Mouse (Mus musculus): Measurements from ENCODE around the gene Bcl7a.

- TF ChIP-seq CTCF (conservative IDR thresholded peaks at IDR 0.05; ENCODE audit: low read length) (peak; percentile 100), NANOG (IDR thresholded peaks at IDR 0.05; ENCODE audit: borderline replicate concordance, low read length) (no peak)
Observed at GRCm38 (mm10) chr5:123377120-123377955, 33.7 kb downstream of the Bcl7a start.

Data from E14TG2a.4 (cell line).